Mouse (Mus musculus) myocyte (in vitro differentiated cells): Measurements from ENCODE around the gene Zc2hc1c. TPM values are rescaled to one million over a fixed set of nuclear protein-coding genes. Genes with fewer than 3 reads are reported as not detected.

ENCODE experiments used
- H3K27me3 ChIP-seq: one replicate; pipeline ENCODE4 v1.6.1; 2011; ENCODE audit not compliant: control insufficient read depth, insufficient read depth, insufficient read length
- H3K36me3 ChIP-seq: one replicate; pipeline ENCODE4 v1.6.1; 2011; ENCODE audit not compliant: control insufficient read depth, insufficient read depth
- H3K4me2 ChIP-seq: one replicate; pipeline ENCODE4 v1.6.1; 2011; ENCODE audit warnings: low read depth, control low read depth
- H3K4me3 ChIP-seq: one replicate; pipeline ENCODE4 v1.5.1; 2011; ENCODE audit warnings: mild to moderate bottlenecking, control low read depth, moderate library complexity
- H3K79me2 ChIP-seq: one replicate; pipeline ENCODE4 v1.6.1; 2011; ENCODE audit not compliant: control insufficient read depth, insufficient read depth
- H3ac ChIP-seq: one replicate; pipeline ENCODE4 v1.6.1; 2011; ENCODE audit not compliant: control insufficient read depth, insufficient read length
- CEBPB ChIP-seq: IDR thresholded peaks from 2 replicates; pipeline ENCODE4 v1.6.1; 2011; ENCODE audit warnings: mild to moderate bottlenecking, moderate library complexity; ENCODE audit not compliant: poor library complexity, insufficient read depth, severe bottlenecking
- E2F4 ChIP-seq: IDR thresholded peaks from one replicate; pipeline ENCODE4 v1.6.1; 2011; ENCODE audit warnings: mild to moderate bottlenecking, control low read depth, moderate library complexity; ENCODE audit not compliant: insufficient read depth
- MAX ChIP-seq: IDR thresholded peaks from one replicate; pipeline ENCODE4 v1.6.1; 2011; ENCODE audit warnings: low read depth, mild to moderate bottlenecking, control low read depth
- MYOD1 ChIP-seq, 3 experiments: IDR thresholded peaks; one replicate each; pipeline ENCODE4 v1.6.1; 2011; ENCODE audit warnings: control low read depth in 2 of 3, low read depth in 2 of 3, mild to moderate bottlenecking in 2 of 3, moderate library complexity in 1 of 3; ENCODE audit not compliant: insufficient read length in 2 of 3, control insufficient read depth in 1 of 3
- MYOG ChIP-seq, 3 experiments: IDR thresholded peaks; one replicate each; pipeline ENCODE4 v1.6.1; 2011; ENCODE audit warnings: control low read depth in 2 of 3, low read depth in 2 of 3, mild to moderate bottlenecking in 2 of 3; ENCODE audit not compliant: insufficient read length in 2 of 3, control insufficient read depth in 1 of 3, insufficient read depth in 1 of 3
- POLR2A ChIP-seq: IDR thresholded peaks from one replicate; pipeline ENCODE4 v1.6.1; 2011; ENCODE audit warnings: low read depth, mild to moderate bottlenecking, control low read depth, moderate library complexity; ENCODE audit not compliant: insufficient read length
- POLR2AphosphoS2 ChIP-seq: IDR thresholded peaks from one replicate; pipeline ENCODE4 v1.6.1; 2011; ENCODE audit warnings: low read depth, control low read depth; ENCODE audit not compliant: insufficient read length
- REST ChIP-seq: IDR thresholded peaks from one replicate; pipeline ENCODE4 v1.6.1; 2011; ENCODE audit warnings: mild to moderate bottlenecking, control low read depth, moderate library complexity; ENCODE audit not compliant: insufficient read depth, insufficient read length
- SRF ChIP-seq: IDR thresholded peaks from one replicate; pipeline ENCODE4 v1.6.1; 2011; ENCODE audit warnings: low read depth; ENCODE audit not compliant: control insufficient read depth, insufficient read length
- TCF12 ChIP-seq: IDR thresholded peaks from one replicate; pipeline ENCODE4 v1.6.1; 2011; ENCODE audit warnings: mild to moderate bottlenecking, control low read depth; ENCODE audit not compliant: poor library complexity, insufficient read depth, severe bottlenecking
- TCF3 ChIP-seq: IDR thresholded peaks from one replicate; pipeline ENCODE4 v1.6.1; 2011; ENCODE audit warnings: low read depth, control low read depth; ENCODE audit not compliant: insufficient read length
- USF1 ChIP-seq: IDR thresholded peaks from one replicate; pipeline ENCODE4 v1.6.1; 2011; ENCODE audit warnings: low read depth, mild to moderate bottlenecking, control low read depth, moderate library complexity
- polyA plus RNA-seq: library from polyadenylated mRNA; unstranded; fragments of >200 nt; fragmentation: generic; extraction: Trizol; gene quantifications from one replicate; pipeline ENCODE4 v1.2.1, GENCODE M21; 2012; ENCODE audit warnings: missing spikeins

Gene Zc2hc1c
- polyA plus RNA-seq, result 1.7 TPM

GRCm38 (mm10) chr12:85288486-85289156 lies at the start of gene Zc2hc1c:
Gene Zc2hc1c (plus strand): TSS chr12:85288591.
- Histone ChIP-seq H3K4me2 (peak within 1 kb of the TSS; percentile 83), H3K79me2 (no peaks in the 10 kb centered on the region), H3K27me3 (no peaks in the 10 kb centered on the region), H3ac (no peak within 1 kb of the TSS), H3K4me3 (peak within 1 kb of the TSS; percentile 46), H3K36me3 (no peaks in the 10 kb centered on the region)
- no peak for TF ChIP-seq POLR2A
- no peak for TF ChIP-seq SRF
- no peak for TF ChIP-seq TCF12
- TF ChIP-seq E2F4, result no peak
- TF ChIP-seq CEBPB, result no peak
- TF ChIP-seq MAX, result no peak

- H3K4me3 ChIP-seq, result no peak overlapping the region
- H3K79me2 ChIP-seq, result no peaks in the 10 kb centered on the region
- no peaks in the 10 kb centered on the region for H3K36me3 ChIP-seq
- no peak for TF ChIP-seq SRF
- TF ChIP-seq MYOD1 (IDR thresholded peaks at IDR 0.05; ENCODE audit: control insufficient read depth in 1 of 3, insufficient read length in 2 of 3, low read depth in 2 of 3), result no peak
- TF ChIP-seq REST, result no peak
- no peak for TF ChIP-seq TCF12
- no peak for TF ChIP-seq E2F4
- TF ChIP-seq CEBPB, result no peak
- TF ChIP-seq MYOG (IDR thresholded peaks at IDR 0.05; ENCODE audit: control insufficient read depth in 1 of 3, insufficient read depth in 1 of 3, insufficient read length in 2 of 3, low read depth in 2 of 3), result no peak
- no peak for TF ChIP-seq USF1
- TF ChIP-seq TCF3, result no peak
- TF ChIP-seq POLR2A, result no peak
- TF ChIP-seq MAX, result no peak
- no peak for TF ChIP-seq POLR2AphosphoS2
- H3K4me2 ChIP-seq, result no peak overlapping the region
- no peaks in the 10 kb centered on the region for H3K27me3 ChIP-seq
- H3ac ChIP-seq, result no peak overlapping the region
Measured at GRCm38 (mm10) chr12:85252083-85252482, 36.3 kb upstream of the Zc2hc1c start.

- H3K4me2 ChIP-seq, result peak overlapping the region; percentile 49
- H3K36me3 ChIP-seq, result no peaks in the 10 kb centered on the region
- no peaks in the 10 kb centered on the region for H3K27me3 ChIP-seq
- H3K79me2 ChIP-seq, result no peaks in the 10 kb centered on the region
- no peak overlapping the region for H3K4me3 ChIP-seq
- TF ChIP-seq MYOD1 (IDR thresholded peaks at IDR 0.05; ENCODE audit: control insufficient read depth in 1 of 3, insufficient read length in 2 of 3, low read depth in 2 of 3) (peak in 2 of 3 experiments; percentile 44 to 50), REST (no peak), POLR2A (peak; percentile 78), POLR2AphosphoS2 (peak; percentile 75), MYOG (IDR thresholded peaks at IDR 0.05; ENCODE audit: control insufficient read depth in 1 of 3, insufficient read depth in 1 of 3, insufficient read length in 2 of 3, low read depth in 2 of 3) (peak in 1 of 3 experiments; percentile 65), E2F4 (no peak), SRF (peak; percentile 21), USF1 (no peak), TCF12 (no peak), CEBPB (peak; percentile 99), TCF3 (no peak)
- no peak overlapping the region for H3ac ChIP-seq
Measured at GRCm38 (mm10) chr12:85256074-85256751, 32.2 kb upstream of the Zc2hc1c start.

- H3K36me3 ChIP-seq, result no peaks in the 10 kb centered on the region
- H3ac ChIP-seq, result no peak overlapping the region
- no peaks in the 10 kb centered on the region for H3K27me3 ChIP-seq
- H3K4me2 ChIP-seq, result peak overlapping the region; percentile 49
- H3K79me2 ChIP-seq, result no peaks in the 10 kb centered on the region
- H3K4me3 ChIP-seq, result no peak overlapping the region
- no peak for TF ChIP-seq REST
- no peak for TF ChIP-seq POLR2A
- no peak for TF ChIP-seq TCF12
- TF ChIP-seq E2F4, result no peak
- no peak for TF ChIP-seq CEBPB
- no peak for TF ChIP-seq TCF3
- no peak for TF ChIP-seq SRF
- TF ChIP-seq POLR2AphosphoS2, result no peak
- no peak for TF ChIP-seq MYOG (IDR thresholded peaks at IDR 0.05; ENCODE audit: control insufficient read depth in 1 of 3, insufficient read depth in 1 of 3, insufficient read length in 2 of 3, low read depth in 2 of 3)
- TF ChIP-seq MAX, result no peak
- TF ChIP-seq MYOD1 (IDR thresholded peaks at IDR 0.05; ENCODE audit: control insufficient read depth in 1 of 3, insufficient read length in 2 of 3, low read depth in 2 of 3), result no peak
- TF ChIP-seq USF1, result no peak
Measured at GRCm38 (mm10) chr12:85257008-85257639, 31.3 kb upstream of the Zc2hc1c start.
